Mouse (Mus musculus) cerebellum, adult 2 months (tissue): ENCODE data around the gene Ncan.

Source experiments
- CTCF ChIP-seq: fragments of 200-500 bp; IDR thresholded peaks from 2 replicates; pipeline ENCODE4 v1.5.1; 2011; ENCODE audit warnings: low read depth, mild to moderate bottlenecking, control low read depth, low read length, moderate library complexity, borderline replicate concordance; ENCODE audit not compliant: insufficient read depth
- POLR2A ChIP-seq: fragments of 200-500 bp; IDR thresholded peaks from 2 replicates; pipeline ENCODE4 v1.6.1; 2011; ENCODE audit warnings: low read length, control low read depth, borderline replicate concordance; ENCODE audit not compliant: insufficient read depth

GRCm38 (mm10) chr8:70139026-70139857 lies 18.6 kb upstream of the Ncan start, which contains the start of the genes Rfxank, Borcs8 and Mef2b:
- TF ChIP-seq CTCF (no peak), POLR2A (peak; percentile 82; the same call in 1 of the 2 replicates)
